Comparison of ENCODE assay signal across 12 mouse cellular contexts in the genomic region with DNA sequence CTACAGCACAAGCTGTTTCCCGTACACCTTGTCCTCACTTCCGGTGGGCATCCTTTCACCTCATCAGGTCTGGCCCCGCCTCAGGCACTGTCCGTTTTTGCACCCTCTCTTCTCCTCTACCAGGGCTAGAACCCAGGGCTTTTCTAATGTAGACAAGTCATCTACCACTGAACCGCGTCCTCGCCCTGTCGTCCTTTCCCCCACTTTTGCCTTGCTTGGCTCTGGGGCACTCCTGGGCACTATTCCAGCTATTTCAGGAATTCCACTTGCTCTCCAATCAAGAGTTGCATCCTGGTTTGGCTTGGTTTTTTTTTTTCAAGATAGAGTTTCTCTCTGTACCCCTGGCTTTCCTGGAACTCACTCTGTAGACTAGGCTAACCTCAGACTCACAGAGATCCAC. TPM values are rescaled to one million over a fixed set of nuclear protein-coding genes. Genes with fewer than 3 reads are reported as not detected.
A peak's percentile ranks its signal among the peaks of the same experiment; 100 is the strongest.
DNase-seq lines count a peak whose midpoint lies in the region; ATAC-seq lines count a peak whose summit lies in the region.
"Had no signal": no experiment of that assay in that cellular context is flagged by ENCODE, and none has a peak within 500 bp of the region (broad histone marks: within the 10 kb centered on the region; RNA-seq: fewer than 3 reads in every experiment).

No protein-coding gene starts in this region.

- no peak overlapping the region for H3K27ac ChIP-seq in kidney, embryonic 14.5 days (ENCODE audit: low read depth, low read length)
- H3K27ac ChIP-seq in lung, embryonic 16.5 days (ENCODE audit: low read length) = peak overlapping the region; percentile 95
- H3K27ac ChIP-seq: neural tube, embryonic 12.5 days had no signal

- WGBS in kidney, embryonic 14.5 days = 84% methylated on average over 8 of the region's 8 CpGs
- 36% methylated on average over 8 of the region's 8 CpGs for WGBS in lung, embryonic 16.5 days

- H3K4me2 ChIP-seq in kidney, embryonic 14.5 days (replicated peaks; ENCODE audit: low read depth, low read length) = no peak overlapping the region
- H3K4me2 ChIP-seq in lung, embryonic 16.5 days (ENCODE audit: low read depth, low read length) = peak overlapping the region; percentile 9; the same call in 1 of the 2 replicates
- H3K4me2 ChIP-seq: neural tube, embryonic 12.5 days had no signal

- DNase-seq in kidney, adult 18-20 months = peak; percentile 67
- peak; percentile 36 for DNase-seq in R1 (ENCODE audit: low read depth, low spot score)
- peak; percentile 79 to 82 for DNase-seq in heart, postnatal 10 days
- DNase-seq in right cerebral cortex, postnatal 4 days = no peak
- DNase-seq in left cerebral cortex, adult 18-20 months (ENCODE audit: low spot score in 2 of 2) = no peak
- no peak for DNase-seq in right cerebral cortex, postnatal 14 days
- DNase-seq: cerebellum, postnatal 36 days; gastrocnemius, postnatal 25 days had no signal

- peaks cover 3% of the 10 kb centered on the region; the same call in 1 of the 2 replicates for H3K4me1 ChIP-seq in kidney, embryonic 14.5 days (ENCODE audit: control insufficient read depth, insufficient read depth, low read length)
- H3K4me1 ChIP-seq in lung, embryonic 16.5 days (replicated peaks; ENCODE audit: control insufficient read depth, insufficient read depth, low read length) = peaks cover 29% of the 10 kb centered on the region

- intact Hi-C loops in heart, postnatal 10 days (cut with DNase I) = no loop called here

- ATAC-seq in kidney, embryonic 14.5 days (ENCODE audit: low FRiP score, low TSS enrichment) = no peak
- peak; percentile 53 for ATAC-seq in lung, embryonic 16.5 days (ENCODE audit: low read depth)

- H3K27me3 ChIP-seq in kidney, embryonic 14.5 days (ENCODE audit: control insufficient read depth, insufficient read depth, low read length) = no peaks in the 10 kb centered on the region
- H3K27me3 ChIP-seq in lung, embryonic 16.5 days (ENCODE audit: control insufficient read depth, insufficient read depth, low read depth, low read length) = no peaks in the 10 kb centered on the region
- H3K27me3 ChIP-seq: neural tube, embryonic 12.5 days had no signal

- H3K9me3 ChIP-seq in kidney, embryonic 14.5 days (ENCODE audit: control insufficient read depth, low read length) = no peaks in the 10 kb centered on the region
- H3K9me3 ChIP-seq in lung, embryonic 16.5 days (ENCODE audit: control insufficient read depth, low read length) = no peaks in the 10 kb centered on the region
- H3K9me3 ChIP-seq: megakaryocyte, embryonic 14.5 days; neural tube, embryonic 12.5 days had no signal

- H3K9ac ChIP-seq in kidney, embryonic 14.5 days (ENCODE audit: low read depth, low read length) = no peak overlapping the region
- H3K9ac ChIP-seq in lung, embryonic 16.5 days (ENCODE audit: low read length) = no peak overlapping the region

- H3K36me3 ChIP-seq in kidney, embryonic 14.5 days (ENCODE audit: control insufficient read depth, insufficient read depth, low read length) = no peaks in the 10 kb centered on the region
- H3K36me3 ChIP-seq in lung, embryonic 16.5 days (ENCODE audit: control insufficient read depth, insufficient read depth, low read length) = no peaks in the 10 kb centered on the region
- H3K36me3 ChIP-seq: neural tube, embryonic 12.5 days had no signal

- H3K4me3 ChIP-seq in kidney, embryonic 14.5 days (ENCODE audit: low read length) = no peak overlapping the region
- no peak overlapping the region for H3K4me3 ChIP-seq in lung, embryonic 16.5 days (ENCODE audit: low read length)
- H3K4me3 ChIP-seq: megakaryocyte, embryonic 14.5 days; neural tube, embryonic 12.5 days had no signal

RNA-seq across cellular contexts. Expression of gene Rtn4rl1, which starts 53.0 kb away (rescaled TPM):
- polyA plus RNA-seq in kidney, embryonic 14.5 days (2014; fragmentation: Nextera tagmentation; extraction: Ambion mirVana) = 2.7 and 4.2 TPM in 2 replicates
- total RNA-seq in heart, postnatal 10 days (2021) = 10 to 100 TPM; 13.9 to 21.4 TPM
- polyA plus RNA-seq in lung, embryonic 16.5 days (2015; fragmentation: Nextera tagmentation; extraction: Ambion mirVana) = 2.0 and 2.9 TPM in 2 replicates
- total RNA-seq in left cerebral cortex, adult 18-20 months (2021) = 10 to 100 TPM; 86.2 to 91.0 TPM

RNA-seq across cellular contexts. Expression of gene Dph1, which starts 55.5 kb away (rescaled TPM):
- polyA plus RNA-seq in kidney, embryonic 14.5 days (2014; fragmentation: Nextera tagmentation; extraction: Ambion mirVana) = 25.7 and 29.2 TPM in 2 replicates
- 10 to 100 TPM; 13.9 to 15.6 TPM for total RNA-seq in heart, postnatal 10 days (2021)
- 17.1 and 17.9 TPM in 2 replicates for polyA plus RNA-seq in lung, embryonic 16.5 days (2015; fragmentation: Nextera tagmentation; extraction: Ambion mirVana)
- total RNA-seq in left cerebral cortex, adult 18-20 months (2021) = 10 to 100 TPM; 28.5 to 32.1 TPM

Comparison
In these comparisons a context has a peak if more than half of its experiments do, and no peak if none do; other contexts are left out.
1. DNase-seq: peak in kidney, adult 18-20 months (single experiment), R1 (single experiment) and heart, postnatal 10 days (2 of 2); none in right cerebral cortex, postnatal 4 days (single experiment), left cerebral cortex, adult 18-20 months (0 of 2) and right cerebral cortex, postnatal 14 days (single experiment).